Mouse (Mus musculus) thymus, adult 2 months (tissue): ENCODE data around the gene Dpp6. TPM values are rescaled to one million over a fixed set of nuclear protein-coding genes. Genes with fewer than 3 reads are reported as not detected.
A peak's percentile ranks its signal among the peaks of the same experiment; 100 is the strongest.

Source experiments
- DNase-seq: peaks from one replicate; pipeline ENCODE4 v3.0.0; 2021
- H3K27ac ChIP-seq: fragments of 200-500 bp; 2 replicates; pipeline ENCODE4 v1.5.1; 2012; ENCODE audit warnings: low read length, control low read depth; ENCODE audit not compliant: control insufficient read depth, insufficient read depth
- H3K27me3 ChIP-seq: fragments of 200-500 bp; 2 replicates; pipeline ENCODE4 v1.6.1; 2012; ENCODE audit warnings: mild to moderate bottlenecking, low read length, moderate library complexity, mixed read lengths; ENCODE audit not compliant: control insufficient read depth, insufficient read depth
- H3K36me3 ChIP-seq: fragments of 200-500 bp; 2 replicates; pipeline ENCODE4 v1.6.1; 2012; ENCODE audit warnings: mild to moderate bottlenecking, low read length, moderate library complexity; ENCODE audit not compliant: control insufficient read depth, insufficient read depth
- H3K4me1 ChIP-seq: fragments of 200-500 bp; replicated peaks from 2 replicates; pipeline ENCODE4 v1.6.1; 2012; ENCODE audit warnings: low read length; ENCODE audit not compliant: control insufficient read depth, insufficient read depth
- H3K4me3 ChIP-seq: fragments of 200-500 bp; 2 replicates; pipeline ENCODE4 v1.5.1; 2012; ENCODE audit warnings: mild to moderate bottlenecking, low read length, control low read depth, moderate library complexity; ENCODE audit not compliant: control insufficient read depth, insufficient read depth
- CTCF ChIP-seq: fragments of 200-500 bp; IDR thresholded peaks from 2 replicates; pipeline ENCODE4 v1.5.1; 2012; ENCODE audit warnings: mild to moderate bottlenecking, control low read depth, low read length, moderate library complexity, borderline replicate concordance; ENCODE audit not compliant: control insufficient read depth, poor library complexity, insufficient read depth; ENCODE audit errors: extremely low read depth
- POLR2A ChIP-seq: fragments of 200-500 bp; IDR thresholded peaks from 2 replicates; pipeline ENCODE4 v1.6.1; 2012; ENCODE audit warnings: mild to moderate bottlenecking, low read length, control low read depth, moderate library complexity; ENCODE audit not compliant: control insufficient read depth, poor library complexity, insufficient read depth; ENCODE audit errors: extremely low read depth
- WGBS: fragments of 180-500 bp; shearing (Covaris S2); methylation state at CpG from one replicate; pipeline ENCODE4 v1.1.7; 2018; 5-methylcytosine and 5-hydroxymethylcytosine counted together
- polyA plus RNA-seq: library from polyadenylated mRNA; depleted of rRNA; stranded (reverse); fragments of >200 nt; gene quantifications from 2 replicates; pipeline ENCODE4 v1.2.3, GENCODE M21; 2012

Dpp6 gene
- polyA plus RNA-seq, 1 experiment = 4.8 TPM

DNA sequence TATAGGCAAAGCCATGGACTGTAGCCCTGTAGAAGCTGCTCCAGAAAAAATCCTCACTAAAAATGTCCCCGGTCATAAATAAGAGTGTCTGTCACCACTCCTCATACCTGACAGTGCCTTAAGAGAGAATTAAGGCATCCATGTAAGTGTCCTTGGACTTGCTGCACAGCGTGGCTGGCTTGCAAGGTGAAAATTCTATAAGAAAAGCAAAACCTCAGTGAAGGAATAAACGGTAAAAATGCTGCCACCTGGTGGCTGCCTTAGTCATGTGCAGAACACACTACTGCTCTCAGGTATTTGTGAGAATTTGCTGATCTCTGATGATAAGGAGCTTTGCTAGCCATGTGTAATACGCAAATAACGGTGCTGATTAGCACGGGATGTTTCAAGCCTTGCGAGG is 798.8 kb downstream of the Dpp6 start:
- Histone ChIP-seq H3K4me1 (no peaks in the 10 kb centered on the region), H3K36me3 (no peaks in the 10 kb centered on the region), H3K27ac (no peak overlapping the region), H3K27me3 (no peaks in the 10 kb centered on the region), H3K4me3 (no peak overlapping the region)
- no peak for TF ChIP-seq POLR2A
- TF ChIP-seq CTCF = no peak
- WGBS = 26% methylated on average over 7 of the region's 7 CpGs
- peak; percentile 12 for DNase-seq

DNA sequence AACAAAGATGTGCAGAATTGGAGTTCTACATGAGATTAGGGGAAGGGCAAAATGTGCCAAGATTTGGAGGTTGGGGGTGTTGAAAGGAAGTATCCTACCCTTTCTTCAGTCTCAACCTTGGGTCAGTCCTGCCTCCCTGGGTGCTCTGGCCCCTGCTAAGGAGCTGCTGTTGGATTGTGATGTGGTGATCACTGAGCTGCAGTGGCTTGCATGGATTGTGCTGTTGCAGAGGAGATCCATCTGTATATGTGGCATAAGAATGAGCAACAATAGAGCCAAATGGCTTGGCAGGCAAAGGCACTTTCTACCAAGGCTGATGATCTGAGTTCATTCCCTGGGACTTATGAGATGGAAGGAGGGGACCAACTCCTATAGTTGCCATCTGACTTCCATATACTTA is 804.8 kb downstream of the Dpp6 start:
- Histone ChIP-seq H3K27me3 (no peaks in the 10 kb centered on the region), H3K27ac (no peak overlapping the region), H3K36me3 (no peaks in the 10 kb centered on the region), H3K4me3 (no peak overlapping the region), H3K4me1 (no peaks in the 10 kb centered on the region)
- TF ChIP-seq CTCF (no peak), POLR2A (no peak)
- no peak for DNase-seq

DNA sequence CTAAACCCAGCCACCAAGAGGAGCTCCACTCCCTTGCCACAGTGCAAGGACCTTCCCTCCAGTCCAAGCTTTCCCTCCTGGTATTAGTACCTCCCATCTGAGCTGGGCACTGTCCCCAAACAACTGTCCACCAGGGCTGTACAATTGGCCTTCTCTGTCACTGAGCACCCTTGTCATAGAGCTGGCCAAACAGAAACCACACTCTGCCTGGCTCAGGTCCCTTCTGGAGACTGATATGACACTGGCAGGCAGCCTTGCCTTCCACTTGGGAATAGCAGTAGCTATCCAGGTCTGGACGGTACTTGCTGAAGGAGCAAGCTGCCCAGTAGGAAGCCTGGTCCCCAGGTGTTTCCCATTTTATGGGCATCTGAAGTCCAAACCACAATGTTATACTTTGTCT is 806.9 kb downstream of the Dpp6 start:
- no peaks in the 10 kb centered on the region for H3K36me3 ChIP-seq
- no peaks in the 10 kb centered on the region for H3K4me1 ChIP-seq
- H3K27me3 ChIP-seq = no peaks in the 10 kb centered on the region
- no peak for TF ChIP-seq POLR2A
- no peak for TF ChIP-seq CTCF
- no peak overlapping the region for H3K4me3 ChIP-seq
- WGBS = 70% methylated on average over 1 of the region's 1 CpGs
- no peak for DNase-seq
- no peak overlapping the region for H3K27ac ChIP-seq

DNA sequence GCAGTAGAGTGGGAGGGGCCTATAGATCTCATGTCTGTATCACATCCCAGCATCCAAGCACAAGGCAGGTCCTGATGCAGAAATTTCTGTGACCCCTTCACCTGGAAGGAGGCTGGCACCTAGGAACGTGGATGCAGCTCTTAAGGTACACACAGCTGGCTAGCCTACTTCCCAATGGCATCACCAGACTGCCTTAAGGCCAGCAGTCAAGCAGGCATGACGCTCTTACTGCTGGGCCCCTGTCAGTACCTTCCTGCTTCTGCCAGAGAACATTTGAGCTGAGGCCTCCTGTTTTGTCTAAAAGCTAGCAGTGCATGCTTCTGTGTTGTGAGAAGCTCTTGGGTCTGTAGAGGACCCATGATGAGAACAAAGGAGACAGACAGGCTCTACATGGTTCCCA is 815.1 kb downstream of the Dpp6 start:
- no peak for TF ChIP-seq POLR2A
- no peak for TF ChIP-seq CTCF
- Histone ChIP-seq H3K27me3 (no peaks in the 10 kb centered on the region), H3K36me3 (no peaks in the 10 kb centered on the region), H3K4me1 (no peaks in the 10 kb centered on the region), H3K4me3 (no peak overlapping the region), H3K27ac (no peak overlapping the region)
- DNase-seq = no peak
- WGBS = 84% methylated on average over 2 of the region's 2 CpGs

DNA sequence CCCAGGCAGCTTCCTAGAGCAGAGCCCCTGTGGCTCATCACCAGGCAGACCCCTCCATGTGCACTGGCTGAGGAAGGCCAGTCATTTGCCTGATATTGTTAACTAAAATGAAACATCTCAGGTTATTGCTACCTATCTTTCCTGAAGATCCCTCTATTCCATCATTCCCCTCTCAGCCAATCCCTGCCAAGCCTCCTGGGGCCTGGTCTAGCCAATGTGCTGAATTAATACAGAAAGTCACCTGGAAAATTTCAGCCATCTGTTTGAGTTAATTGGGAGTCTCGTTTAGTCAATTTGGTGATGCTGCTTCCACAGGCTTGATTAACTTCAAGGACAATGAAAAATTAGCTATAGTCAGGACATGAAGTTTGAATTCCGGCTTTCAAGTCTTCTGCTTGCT is 818.9 kb downstream of the Dpp6 start:
- no peak for DNase-seq
- no peaks in the 10 kb centered on the region for H3K36me3 ChIP-seq
- no peak for TF ChIP-seq CTCF
- TF ChIP-seq POLR2A = no peak
- H3K4me1 ChIP-seq = no peaks in the 10 kb centered on the region
- H3K27ac ChIP-seq = no peak overlapping the region
- H3K27me3 ChIP-seq = no peaks in the 10 kb centered on the region
- 84% methylated on average over 2 of the region's 2 CpGs for WGBS
- no peak overlapping the region for H3K4me3 ChIP-seq

DNA sequence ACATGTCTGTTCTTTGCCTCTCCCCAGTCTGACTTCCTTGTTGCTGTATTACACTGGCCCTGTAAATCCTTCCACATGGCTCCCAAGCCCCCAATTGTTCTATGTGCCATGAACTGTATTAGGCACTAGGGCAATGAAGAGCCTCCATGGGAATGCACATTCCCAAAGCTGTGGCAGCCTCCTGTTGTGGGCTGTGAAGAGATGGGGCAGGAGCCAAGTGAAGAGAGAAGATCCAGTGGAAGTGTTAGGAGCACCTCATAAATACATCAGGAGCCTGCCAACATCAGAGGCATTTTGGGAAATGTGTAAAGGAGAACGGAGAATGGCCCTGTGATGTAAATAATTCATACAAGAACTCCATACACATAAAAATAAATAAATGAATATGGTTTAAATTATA is 824.9 kb downstream of the Dpp6 start:
- no peak for DNase-seq
- Histone ChIP-seq H3K4me1 (no peaks in the 10 kb centered on the region), H3K27me3 (no peaks in the 10 kb centered on the region), H3K36me3 (no peaks in the 10 kb centered on the region), H3K27ac (no peak overlapping the region), H3K4me3 (no peak overlapping the region)
- no peak for TF ChIP-seq POLR2A
- TF ChIP-seq CTCF = no peak
- WGBS = 91% methylated on average over 1 of the region's 1 CpGs
